Mouse (Mus musculus): ENCODE results near the gene Vsig4. TPM values are rescaled to one million over a fixed set of nuclear protein-coding genes. Genes with fewer than 3 reads are reported as not detected.
"Not testable (repeated sequence)": the region's sequence is repeated elsewhere in the genome, so short reads cannot be mapped to it uniquely, and the experiment has no call there.

Vsig4 gene
- not detected for total RNA-seq (2021)
- long read RNA-seq: 0 reads

GRCm38 (mm10) chrX:96293338-96293737, at the start of gene Vsig4:
Vsig4 (minus strand) TSS chrX:96293438.
- no peak for DNase-seq (ENCODE audit: low spot score in 2 of 2)

GRCm38 (mm10) chrX:96339108-96339507, 45.9 kb upstream of the Vsig4 start:
- DNase-seq (ENCODE audit: low spot score in 2 of 2): no peak

- peak in 1 of 2 experiments; percentile 10 for DNase-seq (ENCODE audit: low spot score in 2 of 2)
These were observed 36.5 kb upstream of the Vsig4 start for GRCm38 (mm10) chrX:96329764-96330163.

- no peak for DNase-seq (ENCODE audit: low spot score in 2 of 2)
These were observed 36.7 kb downstream of the Vsig4 start for GRCm38 (mm10) chrX:96256509-96256908.

- no peak for DNase-seq (ENCODE audit: low spot score in 2 of 2)
These were observed 53.6 kb downstream of the Vsig4 start for GRCm38 (mm10) chrX:96239644-96240043.

- no peak for DNase-seq (ENCODE audit: low spot score in 2 of 2)
These were observed 54.2 kb downstream of the Vsig4 start for GRCm38 (mm10) chrX:96239037-96239436.

- no peak for DNase-seq (ENCODE audit: low spot score in 2 of 2)
These were observed 57.5 kb downstream of the Vsig4 start for GRCm38 (mm10) chrX:96235775-96236174.

- no peak for DNase-seq (ENCODE audit: low spot score in 2 of 2)
These were observed 66.2 kb downstream of the Vsig4 start for GRCm38 (mm10) chrX:96227030-96227429.

- no peak for DNase-seq (ENCODE audit: low spot score in 2 of 2)
These were observed 67.8 kb downstream of the Vsig4 start for GRCm38 (mm10) chrX:96225474-96225873.

GRCm38 (mm10) chrX:96224210-96224609, 69.0 kb downstream of the Vsig4 start:
- no peak for DNase-seq (ENCODE audit: low spot score in 2 of 2)

GRCm38 (mm10) chrX:96218088-96218487, 75.2 kb downstream of the Vsig4 start:
- no peak for DNase-seq (ENCODE audit: low spot score in 2 of 2)

- no peak for DNase-seq (ENCODE audit: low spot score in 2 of 2)
These were observed 86.4 kb downstream of the Vsig4 start for GRCm38 (mm10) chrX:96206872-96207271.

- not testable (repeated sequence) for DNase-seq (ENCODE audit: low spot score in 2 of 2)
These were observed 88.1 kb downstream of the Vsig4 start for GRCm38 (mm10) chrX:96205143-96205542.

Small RNA genes lying within 50 kb of the gene (microRNA-seq; reads per million reads assigned to microRNA genes)
- gene Mir223: 3.3 to 19.4 reads per million in 2 experiments

Other genes with a start within 250 kb of the Vsig4 start
- 10 to 100 TPM; 27.3 to 30.4 TPM for gene Msn, start 197.4 kb downstream of the Vsig4 start, total RNA-seq (2021)
- 1 to 10 TPM; 2.5 to 2.9 TPM for gene Heph, start 161.9 kb upstream of the Vsig4 start, total RNA-seq (2021)
- not detected for gene Hsf3, start 162.9 kb upstream of the Vsig4 start, total RNA-seq (2021)

Measured in layer of hippocampus, postnatal 10 days (tissue).